Mouse (Mus musculus) G1E (cell line): ENCODE measurements around the gene Rere.

Experiments used
- CTCF ChIP-seq: IDR thresholded peaks from 2 replicates; pipeline ENCODE4 v1.5.1; 2012; ENCODE audit warnings: low read depth, low read length, inconsistent platforms, mixed read lengths
- GATA1 ChIP-seq: IDR thresholded peaks from 2 replicates; pipeline ENCODE4 v1.6.1; 2012; ENCODE audit warnings: borderline replicate concordance, low read length, inconsistent platforms, mixed read lengths
- GATA2 ChIP-seq: IDR thresholded peaks from 2 replicates; pipeline ENCODE4 v1.6.1; 2012; ENCODE audit warnings: low read depth, low read length, inconsistent platforms, borderline replicate concordance
- POLR2AphosphoS5 ChIP-seq: IDR thresholded peaks from 2 replicates; pipeline ENCODE4 v1.6.1; 2012; ENCODE audit warnings: low read depth, low read length, inconsistent platforms; ENCODE audit not compliant: insufficient replicate concordance
- TAL1 ChIP-seq: conservative IDR thresholded peaks from 2 replicates; pipeline ENCODE4 v1.6.1; 2012; ENCODE audit warnings: low read depth, low read length, inconsistent platforms, mixed read lengths

DNA sequence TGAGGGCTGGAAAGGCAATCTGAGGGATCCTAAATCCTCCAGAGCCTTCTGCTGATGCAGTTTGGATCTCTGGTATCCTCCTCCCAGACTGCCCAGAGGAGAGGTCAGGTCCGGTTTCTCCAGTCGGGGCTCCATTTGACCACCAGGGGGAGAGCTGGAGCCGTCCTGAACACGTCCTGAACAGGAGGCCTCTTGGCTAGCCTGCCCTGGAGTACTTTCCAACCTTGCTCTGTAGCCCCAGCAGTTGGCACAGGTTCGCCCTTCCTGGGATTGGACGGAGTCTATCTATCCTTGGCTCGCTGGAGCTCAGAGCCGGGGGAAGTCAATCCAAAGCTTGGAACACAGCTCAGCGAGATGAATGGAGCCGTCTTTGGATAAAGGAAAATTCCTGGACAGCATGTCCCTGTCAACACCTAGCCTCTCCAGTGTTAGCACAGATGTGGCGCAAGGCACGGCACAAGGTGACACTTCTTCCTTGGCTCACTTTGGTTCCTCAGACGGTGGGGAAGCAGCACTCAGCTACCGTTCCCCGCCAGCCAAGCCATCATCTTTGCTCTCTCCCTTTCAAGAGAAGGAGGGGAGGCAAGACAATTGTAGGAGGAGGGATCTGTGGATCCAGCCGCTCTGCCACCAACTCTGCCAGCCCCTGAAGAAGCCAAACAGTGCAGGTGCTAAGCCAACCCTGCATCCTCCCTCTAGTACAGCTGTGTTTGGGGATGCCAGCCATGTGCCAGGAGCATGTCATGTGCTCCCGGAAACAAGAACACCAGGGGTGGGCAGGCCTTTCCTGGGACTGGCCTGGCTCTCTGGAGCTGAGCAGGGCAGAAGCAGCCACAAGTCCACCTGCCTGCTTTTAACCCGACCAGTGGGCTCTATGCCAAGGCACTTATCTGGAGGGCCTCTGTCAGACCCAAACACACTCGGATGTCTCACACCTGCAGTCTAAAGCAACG, 23.9 kb upstream of the Rere start:
- TF ChIP-seq CTCF (peak; percentile 71), GATA1 (no peak), POLR2AphosphoS5 (no peak), GATA2 (no peak), TAL1 (no peak)
